Mouse (Mus musculus): Measurements from ENCODE around the gene Pip4k2a. TPM values are rescaled to one million over a fixed set of nuclear protein-coding genes. Genes with fewer than 3 reads are reported as not detected.

Gene Pip4k2a
- polyA plus RNA-seq, 1 experiment from 2014 or later: 12.7 TPM

GRCm38 (mm10) chr2:18916042-18916407 is 81.9 kb downstream of the Pip4k2a start:
- Histone ChIP-seq H3K27me3 (no peaks in the 10 kb centered on the region), H3K4me3 (no peak overlapping the region), H3K4me1 (replicated peaks) (peaks cover 24% of the 10 kb centered on the region), H3K36me3 (no peaks in the 10 kb centered on the region), H3K4me2 (no peak overlapping the region), H3K27ac (replicated peaks) (no peak overlapping the region), H3K9ac (no peak overlapping the region), H3K9me3 (no peaks in the 10 kb centered on the region)
- no peak for ATAC-seq (ENCODE audit: low read depth)
- 84% methylated on average over 2 of the region's 2 CpGs for WGBS

- Histone ChIP-seq H3K4me2 (no peak overlapping the region), H3K9me3 (no peaks in the 10 kb centered on the region)
- WGBS: 80% methylated on average over 9 of the region's 9 CpGs
Observed at GRCm38 (mm10) chr2:18915372-18916041, 82.4 kb downstream of the Pip4k2a start.

DNA sequence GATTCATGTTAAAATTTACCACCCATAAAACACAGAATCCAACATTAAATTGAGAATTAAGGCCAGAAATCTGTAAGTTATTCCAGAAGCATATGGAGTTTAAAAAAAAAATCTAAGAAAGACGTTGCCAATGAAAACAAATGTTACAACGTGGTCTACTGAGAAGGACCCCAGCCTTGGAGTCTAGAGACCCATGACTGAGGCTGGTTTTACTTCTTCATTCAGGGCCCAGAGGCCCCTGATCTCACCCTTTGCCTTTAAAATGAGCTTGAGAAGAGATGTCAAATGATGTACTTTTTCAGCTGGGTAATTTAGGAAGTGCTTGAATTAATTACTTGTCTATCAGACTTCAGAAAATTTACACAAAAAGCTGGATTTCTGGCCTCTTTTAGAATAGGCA is 83.2 kb downstream of the Pip4k2a start:
- Histone ChIP-seq H3K27me3 (no peaks in the 10 kb centered on the region), H3K27ac (replicated peaks) (no peak overlapping the region), H3K4me2 (no peak overlapping the region), H3K36me3 (no peaks in the 10 kb centered on the region), H3K9ac (no peak overlapping the region), H3K9me3 (no peaks in the 10 kb centered on the region), H3K4me1 (replicated peaks) (peaks cover 18% of the 10 kb centered on the region), H3K4me3 (no peak overlapping the region)
- WGBS: 81% methylated on average over 2 of the region's 2 CpGs
- no peak for ATAC-seq (ENCODE audit: low read depth)

More at GRCm38 (mm10) chr2:18915372-18916041, 82.4 kb downstream of the Pip4k2a start:
- ATAC-seq (ENCODE audit: low read depth): no peak
- Histone ChIP-seq H3K9ac (no peak overlapping the region), H3K36me3 (no peaks in the 10 kb centered on the region), H3K4me3 (no peak overlapping the region), H3K4me1 (replicated peaks) (peaks cover 24% of the 10 kb centered on the region), H3K27me3 (no peaks in the 10 kb centered on the region), H3K27ac (replicated peaks) (no peak overlapping the region)

DNA sequence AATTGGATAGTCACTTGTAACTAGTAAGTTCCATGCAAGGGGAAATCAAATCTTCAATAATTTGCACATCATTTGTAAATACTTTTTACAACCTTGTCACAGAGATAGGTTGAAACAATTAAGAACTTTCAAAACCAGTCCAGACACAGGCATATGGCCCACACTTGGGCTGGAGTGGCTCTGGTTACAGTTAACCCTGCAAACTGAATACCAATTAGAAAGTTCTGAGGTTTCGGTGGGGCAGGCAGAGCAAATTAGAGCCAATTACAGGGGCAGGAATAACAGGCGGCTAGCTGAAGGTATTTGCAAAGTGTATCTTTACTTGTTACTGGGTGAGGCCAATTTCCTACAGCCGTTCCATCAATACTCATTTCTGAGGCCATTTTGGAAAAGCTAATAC is 84.3 kb downstream of the Pip4k2a start:
- ATAC-seq (ENCODE audit: low read depth): no peak
- no peak overlapping the region for H3K4me3 ChIP-seq
- H3K36me3 ChIP-seq: no peaks in the 10 kb centered on the region
- H3K27me3 ChIP-seq: no peaks in the 10 kb centered on the region
- H3K9me3 ChIP-seq: no peaks in the 10 kb centered on the region
- no peak overlapping the region for H3K27ac ChIP-seq (replicated peaks)
- no peak overlapping the region for H3K9ac ChIP-seq
- no peak overlapping the region for H3K4me2 ChIP-seq
- WGBS: 68% methylated on average over 3 of the region's 3 CpGs
- H3K4me1 ChIP-seq (replicated peaks): peaks cover 15% of the 10 kb centered on the region

GRCm38 (mm10) chr2:18911251-18911934 is 86.5 kb downstream of the Pip4k2a start:
- Histone ChIP-seq H3K9ac (no peak overlapping the region), H3K4me1 (replicated peaks) (peaks cover 19% of the 10 kb centered on the region), H3K9me3 (no peaks in the 10 kb centered on the region), H3K27ac (replicated peaks) (no peak overlapping the region), H3K4me3 (no peak overlapping the region), H3K4me2 (no peak overlapping the region), H3K27me3 (no peaks in the 10 kb centered on the region), H3K36me3 (no peaks in the 10 kb centered on the region)
- WGBS: 93% methylated on average over 6 of the region's 6 CpGs
- no peak for ATAC-seq (ENCODE audit: low read depth)

GRCm38 (mm10) chr2:18910209-18910608 is 87.7 kb downstream of the Pip4k2a start:
- Histone ChIP-seq H3K9me3 (no peaks in the 10 kb centered on the region), H3K27ac (replicated peaks) (no peak overlapping the region), H3K27me3 (no peaks in the 10 kb centered on the region), H3K4me3 (no peak overlapping the region), H3K4me2 (no peak overlapping the region), H3K9ac (no peak overlapping the region), H3K4me1 (replicated peaks) (peaks cover 9% of the 10 kb centered on the region; the same call in 1 of the 2 replicates), H3K36me3 (no peaks in the 10 kb centered on the region)
- WGBS: 86% methylated on average over 6 of the region's 6 CpGs
- ATAC-seq (ENCODE audit: low read depth): no peak

DNA sequence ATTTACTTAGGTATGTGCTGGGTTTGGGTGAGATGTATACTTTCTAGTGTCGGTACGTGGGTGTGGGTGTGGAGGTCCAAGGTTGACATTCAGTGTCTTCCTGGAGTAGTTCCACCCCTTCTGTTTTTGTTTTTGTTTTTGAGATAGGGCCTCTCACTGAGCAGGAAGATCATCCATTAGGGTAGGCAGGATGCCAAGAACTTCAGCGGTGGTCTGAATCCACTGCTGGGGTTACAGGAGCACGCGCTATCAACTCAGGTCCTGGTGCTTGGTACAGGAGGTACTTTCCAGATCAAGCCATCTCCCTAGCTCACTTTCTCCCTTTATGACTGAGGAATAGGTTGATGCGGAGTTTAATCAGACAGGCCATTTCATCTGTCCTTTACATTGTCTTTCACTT is 88.2 kb downstream of the Pip4k2a start:
- Histone ChIP-seq H3K4me2 (no peak overlapping the region), H3K4me1 (replicated peaks) (peaks cover 9% of the 10 kb centered on the region; the same call in 1 of the 2 replicates), H3K27me3 (no peaks in the 10 kb centered on the region), H3K9ac (no peak overlapping the region), H3K9me3 (no peaks in the 10 kb centered on the region), H3K36me3 (no peaks in the 10 kb centered on the region), H3K4me3 (no peak overlapping the region), H3K27ac (replicated peaks) (no peak overlapping the region)
- ATAC-seq (ENCODE audit: low read depth): no peak
- 87% methylated on average over 6 of the region's 6 CpGs for WGBS

DNA sequence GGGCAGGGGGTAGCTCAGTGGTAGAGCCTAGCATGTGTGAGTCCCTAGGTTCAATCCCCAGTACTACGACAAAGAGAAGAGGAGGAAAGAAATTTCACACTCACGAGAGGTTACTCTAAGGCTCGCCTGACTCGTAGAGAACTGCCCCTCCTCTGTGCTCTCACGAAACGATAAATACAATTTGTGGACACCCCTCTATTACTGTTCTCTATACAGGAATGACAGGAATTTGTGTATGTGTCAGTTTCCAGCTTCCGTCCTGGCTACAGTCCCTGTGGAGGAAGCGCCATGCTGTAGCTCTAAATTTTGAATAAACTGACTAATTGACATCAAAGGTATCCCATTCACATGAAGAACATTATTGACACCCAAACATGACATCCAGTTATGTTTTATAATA is 90.7 kb downstream of the Pip4k2a start:
- Histone ChIP-seq H3K4me3 (no peak overlapping the region), H3K36me3 (no peaks in the 10 kb centered on the region), H3K27me3 (no peaks in the 10 kb centered on the region), H3K4me2 (no peak overlapping the region), H3K9ac (no peak overlapping the region), H3K27ac (replicated peaks) (no peak overlapping the region), H3K9me3 (no peaks in the 10 kb centered on the region), H3K4me1 (replicated peaks) (peaks cover 9% of the 10 kb centered on the region; the same call in 1 of the 2 replicates)
- 71% methylated on average over 8 of the region's 8 CpGs for WGBS
- ATAC-seq (ENCODE audit: low read depth): no peak

- Histone ChIP-seq H3K9ac (no peak overlapping the region), H3K27me3 (no peaks in the 10 kb centered on the region), H3K27ac (replicated peaks) (no peak overlapping the region), H3K9me3 (no peaks in the 10 kb centered on the region), H3K4me1 (replicated peaks) (peaks cover 9% of the 10 kb centered on the region; the same call in 1 of the 2 replicates), H3K4me3 (no peak overlapping the region), H3K4me2 (no peak overlapping the region), H3K36me3 (no peaks in the 10 kb centered on the region)
- 34% methylated on average over 2 of the region's 2 CpGs for WGBS
- ATAC-seq (ENCODE audit: low read depth): peak; percentile 74
Observed at GRCm38 (mm10) chr2:18906421-18907084, 91.4 kb downstream of the Pip4k2a start.

DNA sequence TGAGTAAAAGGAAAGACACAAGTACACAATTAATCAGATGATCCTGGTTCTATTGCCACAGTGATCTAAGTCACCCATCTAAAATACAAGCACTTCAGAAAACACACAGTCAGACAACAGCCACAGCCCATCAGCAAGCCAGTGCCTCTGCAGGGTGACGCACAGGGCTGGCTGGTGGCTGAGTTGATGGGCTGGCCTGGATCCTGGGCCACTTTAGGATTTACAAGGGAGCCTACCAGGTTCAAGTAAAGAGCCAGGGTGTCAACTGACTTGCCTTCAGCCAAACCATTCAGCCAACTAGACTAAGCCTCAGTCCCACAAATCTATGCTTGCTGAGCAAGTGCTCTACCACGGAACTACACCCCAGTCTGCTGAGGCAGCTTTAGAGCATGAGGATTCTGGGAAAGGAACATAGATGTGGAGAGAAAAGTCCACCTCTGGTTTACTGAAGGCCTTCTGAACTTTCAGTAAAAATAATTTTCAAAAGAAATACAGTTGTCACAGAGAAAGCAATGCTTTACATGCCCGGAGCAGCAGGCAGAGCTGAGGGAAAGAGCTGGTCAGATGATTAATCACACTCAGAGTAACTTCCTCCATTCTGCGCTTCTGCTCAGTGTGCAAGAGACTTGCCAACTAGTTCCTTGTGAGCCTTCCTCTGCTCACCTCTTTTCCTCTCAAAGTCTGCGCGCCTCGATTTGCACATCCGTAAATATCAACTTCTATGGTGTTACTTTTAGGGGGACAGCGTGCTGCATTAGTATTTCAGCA is 94.4 kb downstream of the Pip4k2a start:
- no peak overlapping the region for H3K9ac ChIP-seq
- WGBS: 91% methylated on average over 9 of the region's 9 CpGs
- H3K4me3 ChIP-seq: no peak overlapping the region

GRCm38 (mm10) chr2:18901133-18901532 is 96.8 kb downstream of the Pip4k2a start:
- Histone ChIP-seq H3K4me1 (replicated peaks) (peaks cover 15% of the 10 kb centered on the region), H3K4me3 (no peak overlapping the region), H3K9ac (no peak overlapping the region), H3K27ac (replicated peaks) (no peak overlapping the region), H3K36me3 (peaks cover 11% of the 10 kb centered on the region), H3K4me2 (no peak overlapping the region), H3K27me3 (no peaks in the 10 kb centered on the region), H3K9me3 (no peaks in the 10 kb centered on the region)
- WGBS: 93% methylated on average over 4 of the region's 4 CpGs
- no peak for ATAC-seq (ENCODE audit: low read depth)

More for the DNA sequence above, 94.4 kb downstream of the Pip4k2a start:
- H3K4me1 ChIP-seq (replicated peaks): peaks cover 9% of the 10 kb centered on the region; the same call in 1 of the 2 replicates
- no peak overlapping the region for H3K27ac ChIP-seq (replicated peaks)
- H3K4me2 ChIP-seq: no peak overlapping the region
- no peaks in the 10 kb centered on the region for H3K27me3 ChIP-seq
- no peak for ATAC-seq (ENCODE audit: low read depth)
- H3K9me3 ChIP-seq: no peaks in the 10 kb centered on the region
- peaks cover 11% of the 10 kb centered on the region for H3K36me3 ChIP-seq

DNA sequence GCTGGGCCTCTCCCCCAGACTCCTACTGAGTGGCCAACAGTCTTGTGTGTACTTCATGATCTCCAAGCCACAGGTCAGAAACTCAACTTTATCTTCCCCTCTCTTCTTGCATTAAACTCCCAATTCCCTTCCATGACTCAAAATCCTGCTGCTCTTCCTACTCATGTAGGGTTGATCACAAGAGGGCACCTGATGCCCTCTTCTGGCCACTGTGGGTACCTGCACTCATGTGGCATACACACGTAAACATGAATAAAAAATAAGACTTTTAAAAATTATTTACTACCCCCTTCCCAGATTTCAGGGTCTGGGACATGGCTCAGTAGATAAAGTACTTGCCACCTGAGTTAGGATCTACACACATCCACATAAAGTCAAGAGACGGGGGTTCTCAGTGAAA is 97.3 kb downstream of the Pip4k2a start:
- Histone ChIP-seq H3K27ac (replicated peaks) (no peak overlapping the region), H3K9me3 (no peaks in the 10 kb centered on the region), H3K4me2 (no peak overlapping the region), H3K9ac (no peak overlapping the region), H3K27me3 (no peaks in the 10 kb centered on the region), H3K4me3 (no peak overlapping the region), H3K36me3 (peaks cover 11% of the 10 kb centered on the region), H3K4me1 (replicated peaks) (peaks cover 19% of the 10 kb centered on the region)
- 95% methylated on average over 2 of the region's 2 CpGs for WGBS
- ATAC-seq (ENCODE audit: low read depth): no peak

Data from neural tube, embryonic 13.5 days (tissue).